Mouse (Mus musculus) CH12.LX (cell line): ENCODE measurements around the gene Ddn. TPM values are rescaled to one million over a fixed set of nuclear protein-coding genes. Genes with fewer than 3 reads are reported as not detected.

Experiments
- DNase-seq: peaks from one replicate; pipeline ENCODE4 v3.0.0-alpha.2; 2013; ENCODE audit errors: extremely low read depth
- H3K27ac ChIP-seq: 2 replicates; pipeline ENCODE4 v1.5.1; 2012; ENCODE audit warnings: low read depth, mild to moderate bottlenecking, control low read depth, moderate library complexity; ENCODE audit not compliant: insufficient read depth
- H3K27me3 ChIP-seq: replicated peaks from 2 replicates; pipeline ENCODE3; 2012; ENCODE audit warnings: inconsistent platforms
- H3K36me3 ChIP-seq, 2 experiments: replicated peaks in 1 of 2; 2 replicates each; pipeline versions ENCODE3 to v1.6.1; 2012; ENCODE audit warnings: inconsistent platforms in 1 of 2, low read length in 1 of 2, mild to moderate bottlenecking in 1 of 2, mixed read lengths in 1 of 2, moderate library complexity in 1 of 2; ENCODE audit not compliant: control insufficient read depth in 1 of 2, insufficient read depth in 1 of 2
- H3K4me1 ChIP-seq, 2 experiments: 2 replicates each; pipeline ENCODE4 v1.6.1; 2012; ENCODE audit warnings: inconsistent platforms in 1 of 2, moderate library complexity in 1 of 2; ENCODE audit not compliant: insufficient read depth in 2 of 2, control insufficient read depth in 1 of 2
- H3K4me2 ChIP-seq: 2 replicates; pipeline ENCODE4 v1.6.1; 2012; ENCODE audit warnings: low read depth, mild to moderate bottlenecking, control low read depth; ENCODE audit not compliant: poor library complexity, insufficient read depth, severe bottlenecking
- H3K4me3 ChIP-seq, 3 experiments: fragments of 150-350 bp in 1 of 3; sonication (generic) in 1 of 3; replicated peaks in 1 of 3; 2 replicates each; pipeline versions ENCODE3 to v1.5.1; 2011 to 2012; ENCODE audit warnings: low read depth in 2 of 3, low read length in 2 of 3, mild to moderate bottlenecking in 2 of 3, moderate library complexity in 2 of 3, control low read depth in 1 of 3, improper control_type of control experiment in 1 of 3, inconsistent platforms in 1 of 3, mixed read lengths in 1 of 3; ENCODE audit not compliant: poor library complexity in 1 of 3
- H3K79me2 ChIP-seq: replicated peaks from 2 replicates; pipeline ENCODE4 v1.6.1; 2012; ENCODE audit warnings: mild to moderate bottlenecking, moderate library complexity; ENCODE audit not compliant: control insufficient read depth, poor library complexity, insufficient read depth, severe bottlenecking; ENCODE audit errors: extremely low read depth
- H3K9ac ChIP-seq: 2 replicates; pipeline ENCODE4 v1.6.1; 2012; ENCODE audit warnings: low read depth, mild to moderate bottlenecking, control low read depth, moderate library complexity; ENCODE audit not compliant: insufficient read depth
- H3K9me3 ChIP-seq: replicated peaks from 2 replicates; pipeline ENCODE3; 2012; ENCODE audit warnings: low read length, inconsistent platforms, mixed read lengths
- BHLHE40 ChIP-seq: IDR thresholded peaks from 2 replicates; pipeline ENCODE4 v1.6.1; 2011; ENCODE audit warnings: mild to moderate bottlenecking, low read depth, low read length, improper control_type of control experiment
- IRF4 ChIP-seq: IDR thresholded peaks from 2 replicates; pipeline ENCODE4 v1.6.1; 2014; ENCODE audit warnings: low read depth, mild to moderate bottlenecking, inconsistent platforms, low read length, improper control_type of control experiment
- MAX ChIP-seq: IDR thresholded peaks from 2 replicates; pipeline ENCODE4 v1.6.1; 2011; ENCODE audit warnings: low read length, improper control_type of control experiment
- MXI1 ChIP-seq: IDR thresholded peaks from 2 replicates; pipeline ENCODE4 v1.6.1; 2011; ENCODE audit warnings: mild to moderate bottlenecking, low read depth, low read length, improper control_type of control experiment
- MYC ChIP-seq: IDR thresholded peaks from 2 replicates; pipeline ENCODE4 v1.6.1; 2011; ENCODE audit warnings: low read depth, mild to moderate bottlenecking, improper control_type of control experiment, low read length
- POLR2AphosphoS2 ChIP-seq: IDR thresholded peaks from 2 replicates; pipeline ENCODE4 v1.6.1; 2011; ENCODE audit warnings: low read depth, low read length, improper control_type of control experiment
- TBP ChIP-seq: conservative IDR thresholded peaks from 2 replicates; pipeline ENCODE4 v1.6.1; 2011; ENCODE audit warnings: low read depth, low read length, improper control_type of control experiment
- dilution Hi-C: fragments of 300-500 bp; cut with MboI; formaldehyde crosslinking; loops from 2 replicates; pipeline ENCODE4 v1.14.3; 2020; ENCODE audit warnings: low sequenced_read_pairs; ENCODE audit not compliant: extremely low pct_unique_long_range_greater_than_20kb, extremely low pct_ligation_motif_present
- in situ Hi-C: fragments of 300-500 bp; cut with MboI; formaldehyde crosslinking; loops from 3 replicates; pipeline ENCODE4 v1.14.3; 2019; ENCODE audit warnings: low sequenced_read_pairs, low pct_ligation_motif_present, low pct_unique_long_range_greater_than_20kb, mixed read lengths
- polyA plus RNA-seq: library from polyadenylated mRNA; unstranded; fragments of >175 nt; gene quantifications from 2 replicates; pipeline ENCODE4 v1.2.1, GENCODE M21; 2012; ENCODE audit warnings: low read depth; ENCODE audit not compliant: insufficient read length
- total RNA-seq, 2 experiments: library from RNA; depleted of rRNA; stranded (reverse); fragments of 300-350 nt in 1 of 2; fragments of >200 nt in 1 of 2; gene quantifications; 2 replicates each; pipeline ENCODE4 v1.2.3; 2012 to 2014

Ddn gene
- total and polyA plus RNA-seq, 3 experiments, result 0.04 TPM; not detected in 2

- Histone ChIP-seq H3K27me3 (peaks cover 67% of the 10 kb centered on the region), H3K4me3 (peak overlapping the region in 1 of 3 experiments; percentile 43), H3K9ac (no peak overlapping the region), H3K27ac (no peak overlapping the region), H3K79me2 (no peaks in the 10 kb centered on the region), H3K36me3 (no peaks in the 10 kb centered on the region)
- no peak for DNase-seq
- in situ Hi-C loops, result no loop called here
- TF ChIP-seq TBP (no peak), MYC (0 out of 2 replicates have a peak, but pooled peaks have one; percentile 21), MXI1 (0 out of 2 replicates have a peak, but pooled peaks have one; percentile 38), MAX (peak; percentile 10; the same call in 1 of the 2 replicates)
- TF ChIP-seq, all 38 proteins: peak for 3
- Histone ChIP-seq H3K4me2 (peak overlapping the region; percentile 73; the same call in 1 of the 2 replicates), H3K4me1 (peaks cover 33 to 39% of the 10 kb centered on the region in 2 experiments), H3K9me3 (peaks cover 23% of the 10 kb centered on the region)
- dilution Hi-C loops, result no loop called here
These were observed 17.5 kb downstream of the Ddn start for GRCm38 (mm10) chr15:98791771-98792170.

GRCm38 (mm10) chr15:98791221-98791620 lies 18.1 kb downstream of the Ddn start:
- no peak for DNase-seq
- H3K27me3 ChIP-seq, result peaks cover 63% of the 10 kb centered on the region

DNA sequence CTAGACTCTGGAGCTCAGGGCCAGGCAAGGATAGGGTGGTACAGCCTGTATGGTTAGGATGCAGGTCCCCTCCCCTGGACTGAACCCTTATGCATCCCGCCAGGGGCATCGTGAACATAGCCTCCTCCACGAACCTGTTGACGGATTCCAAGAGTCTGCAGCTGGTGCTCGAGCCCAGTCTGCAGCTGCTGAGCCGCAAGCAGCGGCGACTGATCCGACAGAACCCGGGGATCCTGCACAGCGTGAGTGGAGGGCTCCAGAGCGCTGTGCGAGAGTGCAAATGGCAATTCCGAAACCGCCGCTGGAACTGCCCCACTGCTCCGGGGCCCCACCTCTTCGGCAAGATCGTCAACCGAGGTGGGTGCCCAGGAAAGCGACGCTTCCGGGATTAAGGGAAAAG lies 18.5 kb downstream of the Ddn start:
- Histone ChIP-seq H3K4me3 (peak overlapping the region in 1 of 3 experiments; percentile 31), H3K4me1 (peaks cover 23 to 29% of the 10 kb centered on the region in 2 experiments)

More at GRCm38 (mm10) chr15:98791221-98791620, 18.1 kb downstream of the Ddn start:
- peaks cover 27 to 34% of the 10 kb centered on the region in 2 experiments for H3K4me1 ChIP-seq
- H3K9ac ChIP-seq, result no peak overlapping the region
- TF ChIP-seq POLR2AphosphoS2 (no peak), MAX (peak; percentile 11; the same call in 1 of the 2 replicates)
- no peaks in the 10 kb centered on the region for H3K36me3 ChIP-seq
- dilution Hi-C loops, result no loop called here
- H3K79me2 ChIP-seq, result no peaks in the 10 kb centered on the region
- peak overlapping the region in 1 of 3 experiments; percentile 43 for H3K4me3 ChIP-seq
- in situ Hi-C loops, result no loop called here
- H3K9me3 ChIP-seq, result peaks cover 23% of the 10 kb centered on the region
- no peak overlapping the region for H3K27ac ChIP-seq
- H3K4me2 ChIP-seq, result peak overlapping the region; percentile 73

More for the DNA sequence above, 18.5 kb downstream of the Ddn start:
- no peaks in the 10 kb centered on the region for H3K36me3 ChIP-seq
- no peak overlapping the region for H3K9ac ChIP-seq
- H3K9me3 ChIP-seq, result peaks cover 25% of the 10 kb centered on the region
- in situ Hi-C loops (no loop called here), dilution Hi-C loops (no loop called here)
- peak overlapping the region; percentile 73 for H3K4me2 ChIP-seq
- DNase-seq, result no peak
- no peaks in the 10 kb centered on the region for H3K79me2 ChIP-seq
- TF ChIP-seq BHLHE40 (no peak), IRF4 (0 out of 2 replicates have a peak, but pooled peaks have one; percentile 23), MYC (no peak)
- peaks cover 60% of the 10 kb centered on the region for H3K27me3 ChIP-seq
- no peak overlapping the region for H3K27ac ChIP-seq
